Mouse (Mus musculus) adrenal gland, postnatal 36 days (tissue): Measurements from ENCODE around the gene Sik3. TPM values are rescaled to one million over a fixed set of nuclear protein-coding genes. Genes with fewer than 3 reads are reported as not detected.
"Not testable (repeated sequence)": the region's sequence is repeated elsewhere in the genome, so short reads cannot be mapped to it uniquely, and the experiment has no call there.

ENCODE experiments used
- DNase-seq, 2 experiments: peaks; one replicate each; pipeline ENCODE4 v3.0.0; 2021; ENCODE audit warnings: mixed read lengths in 1 of 2
- total RNA-seq, 2 experiments: library from RNA; stranded (reverse); gene quantifications; 2 replicates each; pipeline ENCODE4 v1.2.3; 2021

The Sik3 gene
- total RNA-seq, 2 experiments from 2014 or later, result 55.1 to 60.0 TPM

GRCm38 (mm10) chr9:46152067-46153015 lies 139.7 kb downstream of the Sik3 start:
- DNase-seq, result no peak

GRCm38 (mm10) chr9:46154469-46154868 lies 141.8 kb downstream of the Sik3 start:
- DNase-seq, result no peak

- DNase-seq, result no peak
These were observed 142.4 kb downstream of the Sik3 start for GRCm38 (mm10) chr9:46155026-46155425.

GRCm38 (mm10) chr9:46155818-46156217 lies 143.2 kb downstream of the Sik3 start:
- not testable (repeated sequence) for DNase-seq

- no peak for DNase-seq
These were observed 144.1 kb downstream of the Sik3 start for GRCm38 (mm10) chr9:46156711-46157110.

- no peak for DNase-seq
These were observed 145.7 kb downstream of the Sik3 start for GRCm38 (mm10) chr9:46158273-46158813.

- DNase-seq, result peak; percentile 44 to 55
These were observed 150.8 kb downstream of the Sik3 start for GRCm38 (mm10) chr9:46163430-46163829.

GRCm38 (mm10) chr9:46168802-46169201 lies 156.2 kb downstream of the Sik3 start:
- no peak for DNase-seq

GRCm38 (mm10) chr9:46172251-46172650 lies 159.6 kb downstream of the Sik3 start:
- DNase-seq, result no peak

GRCm38 (mm10) chr9:46172953-46173352 lies 160.3 kb downstream of the Sik3 start:
- no peak for DNase-seq

GRCm38 (mm10) chr9:46173919-46174318 lies 161.3 kb downstream of the Sik3 start:
- DNase-seq, result no peak

GRCm38 (mm10) chr9:46174770-46175294 lies 162.2 kb downstream of the Sik3 start:
- no peak for DNase-seq

- DNase-seq, result peak; percentile 47 to 49
These were observed 162.7 kb downstream of the Sik3 start for GRCm38 (mm10) chr9:46175300-46175699.

- no peak for DNase-seq
These were observed 163.3 kb downstream of the Sik3 start for GRCm38 (mm10) chr9:46175938-46176375.

GRCm38 (mm10) chr9:46176613-46177012 lies 164.0 kb downstream of the Sik3 start:
- no peak for DNase-seq

- no peak for DNase-seq
These were observed 166.0 kb downstream of the Sik3 start for GRCm38 (mm10) chr9:46178595-46178994.

- DNase-seq, result no peak
These were observed 168.7 kb downstream of the Sik3 start for GRCm38 (mm10) chr9:46181297-46181696.

- DNase-seq, result no peak
These were observed 171.9 kb downstream of the Sik3 start for GRCm38 (mm10) chr9:46184542-46184941.

GRCm38 (mm10) chr9:46185191-46185590 lies 172.6 kb downstream of the Sik3 start:
- DNase-seq, result peak in 1 of 2 experiments; percentile 51

GRCm38 (mm10) chr9:46186387-46186786 lies 173.8 kb downstream of the Sik3 start:
- no peak for DNase-seq

GRCm38 (mm10) chr9:46188370-46188769 lies 175.8 kb downstream of the Sik3 start:
- DNase-seq, result no peak

GRCm38 (mm10) chr9:46188956-46189355 lies 176.3 kb downstream of the Sik3 start:
- no peak for DNase-seq

- DNase-seq, result no peak
These were observed 176.8 kb downstream of the Sik3 start for GRCm38 (mm10) chr9:46189381-46189780.
